In the genomic region with DNA sequence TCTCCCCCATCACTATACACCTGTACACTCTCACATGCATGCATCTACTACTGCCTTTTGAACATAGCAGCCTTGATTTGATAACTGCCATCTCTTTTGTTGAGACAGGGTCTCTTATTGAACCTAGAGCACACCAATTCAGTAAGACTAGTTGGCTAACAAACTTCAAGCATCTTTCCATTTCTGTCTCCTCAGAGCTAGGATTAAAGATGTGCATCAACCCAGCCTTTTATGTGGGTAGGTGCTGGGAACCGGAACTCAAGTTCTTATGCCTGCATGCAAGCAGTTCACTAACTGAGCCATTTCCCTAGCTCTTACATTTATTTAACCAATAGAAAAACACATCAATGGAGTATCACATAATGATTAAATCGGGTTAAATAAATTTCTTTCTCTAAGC, we compare ENCODE assay signal across 20 mouse cellular contexts. TPM values are rescaled to one million over a fixed set of nuclear protein-coding genes. Genes with fewer than 3 reads are reported as not detected.
A peak's percentile ranks its signal among the peaks of the same experiment; 100 is the strongest.
DNase-seq lines count a peak whose midpoint lies in the region; ATAC-seq and TF ChIP-seq lines count a peak whose summit lies in the region.
"Had no signal": no experiment of that assay in that cellular context is flagged by ENCODE, and none has a peak within 500 bp of the region (broad histone marks: within the 10 kb centered on the region; RNA-seq: fewer than 3 reads in every experiment).

No protein-coding gene starts in this region.

- TF ChIP-seq RAD21 in CH12.LX (IDR thresholded peaks at IDR 0.05; ENCODE audit: low read depth, low read length): no peak

- H3K4me2 ChIP-seq in midbrain, postnatal 0 days (ENCODE audit: low read depth, low read length, poor library complexity, severe bottlenecking): 0 out of 2 replicates have a peak overlapping the region, but pooled peaks have one; percentile 9
- no peak overlapping the region for H3K4me2 ChIP-seq in midbrain, embryonic 11.5 days
- peak overlapping the region; percentile 21; the same call in 1 of the 2 replicates for H3K4me2 ChIP-seq in CH12.LX (ENCODE audit: insufficient read depth, low read depth, poor library complexity, severe bottlenecking)
- H3K4me2 ChIP-seq: forebrain, embryonic 13.5 days; heart, embryonic 11.5 days; heart, embryonic 15.5 days; hindbrain, embryonic 13.5 days had no signal

- TF ChIP-seq CTCF in midbrain, postnatal 0 days (IDR thresholded peaks at IDR 0.05): no peak
- TF ChIP-seq CTCF in CH12.LX (conservative IDR thresholded peaks at IDR 0.05 in 1 of 2, IDR thresholded peaks at IDR 0.05 in 1 of 2; ENCODE audit: low read depth in 2 of 2, low read length in 2 of 2): no peak

- in situ Hi-C loops in CH12.LX (cut with MboI; ENCODE audit: low pct_ligation_motif_present, low pct_unique_long_range_greater_than_20kb, low sequenced_read_pairs): no loop called here

- DNase-seq in midbrain, postnatal 0 days (ENCODE audit: low spot score): no peak
- no peak for DNase-seq in midbrain, embryonic 11.5 days (ENCODE audit: low spot score, missing footprints)
- DNase-seq in A20 (ENCODE audit: low read depth, low spot score) (peak; percentile 50), CH12.LX (ENCODE audit: extremely low read depth) (no peak)
- DNase-seq in naive thymus-derived CD4-positive, alpha-beta T cell, adult 2 months (ENCODE audit: low read depth): peak; percentile 59
- DNase-seq in ovary, adult 18-20 months (ENCODE audit: low spot score): no peak
- DNase-seq: adrenal gland, postnatal 10 days; cerebellum, adult 11 months; cerebellum, adult 8-10 months; cerebellum, postnatal 14 days; forebrain, postnatal 0 days; gastrocnemius, postnatal 14 days; heart, adult 2 months; heart, postnatal 14 days had no signal

- H3K79me2 ChIP-seq in CH12.LX (replicated peaks; ENCODE audit: control insufficient read depth, extremely low read depth, insufficient read depth, poor library complexity, severe bottlenecking): peaks cover 15% of the 10 kb centered on the region

- no peak overlapping the region for H3K9ac ChIP-seq in midbrain, postnatal 0 days (replicated peaks; ENCODE audit: low read length, poor library complexity, severe bottlenecking)
- no peak overlapping the region for H3K9ac ChIP-seq in midbrain, embryonic 11.5 days (ENCODE audit: low read length)
- H3K9ac ChIP-seq in CH12.LX (ENCODE audit: insufficient read depth, low read depth): no peak overlapping the region
- H3K9ac ChIP-seq: forebrain, embryonic 13.5 days; forebrain, postnatal 0 days; heart, embryonic 15.5 days; hindbrain, embryonic 13.5 days had no signal

- H3K4me1 ChIP-seq in midbrain, postnatal 0 days (ENCODE audit: insufficient read depth, low read length): no peaks in the 10 kb centered on the region; the same call in 1 of the 2 replicates
- H3K4me1 ChIP-seq in midbrain, embryonic 11.5 days (ENCODE audit: control insufficient read depth, insufficient read depth, low read length): no peaks in the 10 kb centered on the region
- H3K4me1 ChIP-seq in CH12.LX (ENCODE audit: control insufficient read depth in 1 of 2, insufficient read depth in 2 of 2): peaks cover 0 to 21% of the 10 kb centered on the region in 2 experiments; a peak in 2 of 4 replicates
- H3K4me1 ChIP-seq: forebrain, embryonic 13.5 days; heart, embryonic 15.5 days; hindbrain, embryonic 13.5 days had no signal

- H3K27me3 ChIP-seq in midbrain, postnatal 0 days (ENCODE audit: insufficient read depth, low read length): no peaks in the 10 kb centered on the region; the same call in 1 of the 2 replicates
- H3K27me3 ChIP-seq in midbrain, embryonic 11.5 days (ENCODE audit: control insufficient read depth, insufficient read depth, low read length): peaks cover 12% of the 10 kb centered on the region
- H3K27me3 ChIP-seq in CH12.LX (replicated peaks): no peaks in the 10 kb centered on the region
- H3K27me3 ChIP-seq: forebrain, embryonic 13.5 days; heart, embryonic 15.5 days had no signal

- no peak overlapping the region for H3K27ac ChIP-seq in midbrain, postnatal 0 days (ENCODE audit: low read depth, low read length)
- no peak overlapping the region for H3K27ac ChIP-seq in midbrain, embryonic 11.5 days (ENCODE audit: low read depth, low read length)
- no peak overlapping the region for H3K27ac ChIP-seq in CH12.LX (ENCODE audit: insufficient read depth, low read depth)
- H3K27ac ChIP-seq: forebrain, embryonic 13.5 days; heart, adult 2 months; heart, embryonic 15.5 days; hindbrain, embryonic 13.5 days; hindbrain, postnatal 0 days had no signal

- H3K4me3 ChIP-seq in midbrain, postnatal 0 days (ENCODE audit: low read depth, low read length): no peak overlapping the region
- H3K4me3 ChIP-seq in midbrain, embryonic 11.5 days (ENCODE audit: low read depth, low read length): no peak overlapping the region
- no peak overlapping the region for H3K4me3 ChIP-seq in CH12.LX (replicated peaks in 1 of 3; ENCODE audit: low read depth in 2 of 3, low read length in 2 of 3, poor library complexity in 1 of 3)
- H3K4me3 ChIP-seq: forebrain, embryonic 13.5 days; heart, adult 2 months; heart, embryonic 15.5 days; hindbrain, embryonic 13.5 days had no signal

- TF ChIP-seq EP300 in CH12.LX (IDR thresholded peaks at IDR 0.05; ENCODE audit: low read length): no peak

- dilution Hi-C loops in CH12.LX (cut with MboI; ENCODE audit: extremely low pct_ligation_motif_present, extremely low pct_unique_long_range_greater_than_20kb, low sequenced_read_pairs): no loop called here

- no peak for ATAC-seq in midbrain, postnatal 0 days (ENCODE audit: low FRiP score)
- ATAC-seq in midbrain, embryonic 11.5 days (ENCODE audit: low FRiP score): no peak
- ATAC-seq in activated CD4-positive, CD25-positive, alpha-beta regulatory T cell, adult 4 months: no peak
- ATAC-seq: forebrain, embryonic 13.5 days; forebrain, postnatal 0 days; hindbrain, postnatal 0 days had no signal

- H3K9me3 ChIP-seq in midbrain, postnatal 0 days (ENCODE audit: low read length): no peaks in the 10 kb centered on the region
- no peaks in the 10 kb centered on the region for H3K9me3 ChIP-seq in midbrain, embryonic 11.5 days (ENCODE audit: control insufficient read depth, low read length)
- no peaks in the 10 kb centered on the region for H3K9me3 ChIP-seq in CH12.LX (replicated peaks; ENCODE audit: low read length)
- H3K9me3 ChIP-seq: forebrain, embryonic 13.5 days; heart, embryonic 15.5 days; hindbrain, embryonic 13.5 days had no signal

- no peaks in the 10 kb centered on the region for H3K36me3 ChIP-seq in midbrain, postnatal 0 days (ENCODE audit: insufficient read depth, low read length)
- H3K36me3 ChIP-seq in midbrain, embryonic 11.5 days (ENCODE audit: control insufficient read depth, insufficient read depth, low read length): no peaks in the 10 kb centered on the region
- no peaks in the 10 kb centered on the region for H3K36me3 ChIP-seq in CH12.LX (replicated peaks in 1 of 2; ENCODE audit: control insufficient read depth in 1 of 2, insufficient read depth in 1 of 2, low read length in 1 of 2)
- H3K36me3 ChIP-seq: heart, embryonic 15.5 days; hindbrain, embryonic 13.5 days had no signal

- 83% methylated on average over 2 of the region's 2 CpGs for WGBS in midbrain, postnatal 0 days
- WGBS in midbrain, embryonic 11.5 days: 82% methylated on average over 2 of the region's 2 CpGs

- no peak for TF ChIP-seq POLR2A in CH12.LX (IDR thresholded peaks at IDR 0.05; ENCODE audit: low read depth, low read length)

TF ChIP-seq in CH12.LX, 34 proteins besides CTCF, POLR2A, EP300 and RAD21:
- TF ChIP-seq USF1 (IDR thresholded peaks at IDR 0.05; ENCODE audit: low read depth, low read length) (no peak), USF2 (conservative IDR thresholded peaks at IDR 0.05; ENCODE audit: low read depth, low read length) (no peak), MAFK (IDR thresholded peaks at IDR 0.05; ENCODE audit: insufficient replicate concordance, low read length) (no peak), SIN3A (IDR thresholded peaks at IDR 0.05; ENCODE audit: low read length) (no peak)

RNA-seq across cellular contexts. Expression of a gene that starts 3.0 kb away (rescaled TPM):
- total RNA-seq in midbrain, postnatal 0 days (2014; rRNA removed): 11.3 and 13.6 TPM in 2 replicates
- 0.76 and 1.4 TPM in 2 replicates for polyA plus RNA-seq in midbrain, postnatal 0 days (2015; fragmentation: Nextera tagmentation; extraction: Ambion mirVana)
- polyA plus RNA-seq in midbrain, embryonic 11.5 days (2014; fragmentation: Nextera tagmentation; extraction: Ambion mirVana): 1.4 and 2.0 TPM in 2 replicates
- total RNA-seq in CH12.LX (2012; rRNA removed) (10.6 and 10.9 TPM in 2 replicates), CH12.LX (2014; rRNA removed) (5.3 and 6.4 TPM in 2 replicates)
- polyA plus RNA-seq in CH12.LX (2012; ENCODE audit: insufficient read length, low read depth): 6.5 TPM in 2 replicates
- 1 to 10 TPM; 2.8 to 3.5 TPM for polyA plus RNA-seq in activated CD4-positive, CD25-positive, alpha-beta regulatory T cell, adult 4 months (2017; shearing (Covaris generic))

Comparison
In these comparisons a context has a peak if more than half of its experiments do, and no peak if none do; other contexts are left out.
1. DNase-seq: peak in A20 (single experiment) and naive thymus-derived CD4-positive, alpha-beta T cell, adult 2 months (single experiment); none in midbrain, postnatal 0 days (single experiment), midbrain, embryonic 11.5 days (single experiment), CH12.LX (single experiment) and ovary, adult 18-20 months (single experiment).